Mouse (Mus musculus) midbrain, embryonic 16.5 days (tissue): Measurements from ENCODE around the gene P4ha1. TPM values are rescaled to one million over a fixed set of nuclear protein-coding genes. Genes with fewer than 3 reads are reported as not detected.
A peak's percentile ranks its signal among the peaks of the same experiment; 100 is the strongest.

Source experiments
- ATAC-seq: fragments of 200-750 bp; cut with Nextera tagmentation; 2 replicates; pipeline ENCODE4 v1.8.0; 2017; ENCODE audit warnings: moderate TSS enrichment
- H3K27ac ChIP-seq: fragments of 300-500 bp; sonication (generic); 2 replicates; pipeline ENCODE4 v1.5.1; 2014; ENCODE audit warnings: mild to moderate bottlenecking, low read length, mixed read lengths
- H3K27me3 ChIP-seq: fragments of 300-500 bp; sonication (generic); 2 replicates; pipeline ENCODE4 v1.6.1; 2014; ENCODE audit warnings: low read depth, low read length, mixed read lengths; ENCODE audit not compliant: control insufficient read depth, insufficient read depth
- H3K36me3 ChIP-seq: fragments of 300-500 bp; sonication (generic); 2 replicates; pipeline ENCODE4 v1.6.1; 2014; ENCODE audit warnings: mild to moderate bottlenecking, low read length, moderate library complexity, mixed read lengths; ENCODE audit not compliant: control insufficient read depth, insufficient read depth
- H3K4me1 ChIP-seq: fragments of 300-500 bp; sonication (generic); 2 replicates; pipeline ENCODE4 v1.6.1; 2014; ENCODE audit warnings: mild to moderate bottlenecking, low read length, mixed read lengths; ENCODE audit not compliant: control insufficient read depth, insufficient read depth
- H3K4me2 ChIP-seq: fragments of 300-500 bp; sonication (generic); 2 replicates; pipeline ENCODE4 v1.6.1; 2014; ENCODE audit warnings: mild to moderate bottlenecking, low read length, mixed read lengths
- H3K4me3 ChIP-seq: fragments of 300-500 bp; sonication (generic); 2 replicates; pipeline ENCODE4 v1.5.1; 2014; ENCODE audit warnings: low read depth, mild to moderate bottlenecking, low read length, moderate library complexity, mixed read lengths
- H3K9ac ChIP-seq: fragments of 300-500 bp; sonication (generic); 2 replicates; pipeline ENCODE4 v1.6.1; 2014; ENCODE audit warnings: low read depth, low read length, mixed read lengths
- H3K9me3 ChIP-seq: fragments of 300-500 bp; sonication (generic); replicated peaks from 2 replicates; pipeline ENCODE4 v1.6.1; 2014; ENCODE audit warnings: mild to moderate bottlenecking, low read length, mixed read lengths; ENCODE audit not compliant: control insufficient read depth, poor library complexity, severe bottlenecking
- WGBS: fragments of 180-500 bp; shearing (Covaris S2); extraction: QIAGEN DNeasy Blood & Tissue Kit; methylation state at CpG from one replicate; pipeline ENCODE4 v1.1.7; 2014; 5-methylcytosine and 5-hydroxymethylcytosine counted together
- polyA plus RNA-seq: library from polyadenylated mRNA; unstranded; fragments of >200 nt; fragmentation: Nextera tagmentation; extraction: Ambion mirVana; gene quantifications from 2 replicates; pipeline ENCODE4 v1.2.1, GENCODE M21; 2015

Gene P4ha1
- 29.7 and 32.2 TPM in 2 replicates for polyA plus RNA-seq

DNA sequence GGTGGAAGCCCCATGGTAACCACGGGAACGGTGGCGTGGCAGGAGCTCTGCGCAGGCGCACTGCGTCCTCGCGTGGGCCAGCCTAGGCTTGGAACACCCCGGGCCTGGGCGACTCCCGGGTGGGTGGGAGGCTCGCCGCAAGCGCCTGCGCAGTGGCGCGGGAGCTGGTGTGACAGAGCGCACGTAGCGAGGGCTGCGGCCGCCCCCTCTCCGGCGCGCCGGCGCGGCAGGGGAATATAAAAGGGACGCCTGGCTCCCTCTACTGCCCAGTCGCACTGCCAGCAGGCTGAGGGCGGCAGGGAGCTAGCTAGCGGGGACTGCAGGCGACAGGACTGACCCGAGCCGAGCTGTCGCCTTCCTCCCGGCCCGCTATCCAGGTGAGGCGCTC lies at the start of gene P4ha1:
P4ha1 (plus strand) TSS at position 197 of the 388 bp plus-strand sequence.
- H3K27me3 ChIP-seq: no peaks in the 10 kb centered on the region
- H3K4me2 ChIP-seq: peak within 1 kb of the TSS; percentile 72
- H3K36me3 ChIP-seq: no peaks in the 10 kb centered on the region
- WGBS: 0% methylated on average over 33 of the region's 39 CpGs
- peak within 1 kb of the TSS; percentile 78 for H3K9ac ChIP-seq
- peak; percentile 99 for ATAC-seq
- peak within 1 kb of the TSS; percentile 92 for H3K27ac ChIP-seq
- peak within 1 kb of the TSS; percentile 75 for H3K4me3 ChIP-seq
- H3K9me3 ChIP-seq: no peaks in the 10 kb centered on the region
- H3K4me1 ChIP-seq: peaks cover 17% of the 10 kb centered on the region

DNA sequence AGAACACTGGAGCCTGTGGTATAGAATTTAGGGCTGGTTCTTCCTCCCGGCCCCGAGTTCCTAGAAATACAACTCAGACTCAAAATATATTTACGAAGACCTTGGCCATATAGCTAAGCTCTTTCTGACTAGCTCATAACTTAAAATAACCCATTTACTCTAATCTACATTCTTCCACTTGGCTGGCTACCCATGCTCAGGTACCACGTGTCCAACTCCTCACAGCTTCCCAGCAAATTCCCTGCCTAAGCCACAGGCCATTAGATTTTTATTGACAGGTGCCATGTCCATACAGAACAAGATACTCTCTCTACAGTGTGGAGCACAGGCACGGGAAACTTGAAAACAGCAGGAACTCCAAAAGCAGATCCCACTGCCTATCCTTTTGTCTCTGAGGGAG lies 47.4 kb upstream of the P4ha1 start:
- ATAC-seq: no peak
- Histone ChIP-seq H3K27me3 (no peaks in the 10 kb centered on the region), H3K27ac (no peak overlapping the region), H3K4me1 (no peaks in the 10 kb centered on the region; the same call in 1 of the 2 replicates), H3K4me3 (no peak overlapping the region), H3K9ac (no peak overlapping the region), H3K4me2 (no peak overlapping the region), H3K36me3 (no peaks in the 10 kb centered on the region), H3K9me3 (no peaks in the 10 kb centered on the region)
- 84% methylated on average over 5 of the region's 5 CpGs for WGBS

GRCm38 (mm10) chr10:59277116-59277515 lies 46.0 kb upstream of the P4ha1 start:
- Histone ChIP-seq H3K27me3 (no peaks in the 10 kb centered on the region), H3K36me3 (no peaks in the 10 kb centered on the region), H3K9ac (no peak overlapping the region), H3K27ac (no peak overlapping the region), H3K9me3 (no peaks in the 10 kb centered on the region), H3K4me3 (no peak overlapping the region), H3K4me1 (no peaks in the 10 kb centered on the region; the same call in 1 of the 2 replicates), H3K4me2 (no peak overlapping the region)
- ATAC-seq: no peak
- WGBS: 76% methylated on average over 10 of the region's 10 CpGs

- Histone ChIP-seq H3K9ac (no peak overlapping the region), H3K9me3 (no peaks in the 10 kb centered on the region), H3K4me3 (no peak overlapping the region), H3K27me3 (no peaks in the 10 kb centered on the region), H3K27ac (peak overlapping the region; percentile 26; the same call in 1 of the 2 replicates), H3K4me1 (no peaks in the 10 kb centered on the region; the same call in 1 of the 2 replicates), H3K36me3 (no peaks in the 10 kb centered on the region), H3K4me2 (no peak overlapping the region)
- WGBS: 55% methylated on average over 5 of the region's 5 CpGs
- ATAC-seq: peak; percentile 89
These were observed 45.2 kb upstream of the P4ha1 start for GRCm38 (mm10) chr10:59277729-59278475.

- Histone ChIP-seq H3K27me3 (no peaks in the 10 kb centered on the region), H3K9ac (no peak overlapping the region), H3K27ac (no peak overlapping the region), H3K9me3 (no peaks in the 10 kb centered on the region), H3K4me2 (no peak overlapping the region), H3K4me1 (no peaks in the 10 kb centered on the region; the same call in 1 of the 2 replicates), H3K4me3 (no peak overlapping the region), H3K36me3 (no peaks in the 10 kb centered on the region)
- WGBS: 89% methylated on average over 3 of the region's 3 CpGs
- no peak for ATAC-seq
These were observed 39.9 kb upstream of the P4ha1 start for GRCm38 (mm10) chr10:59283164-59283563.

GRCm38 (mm10) chr10:59283749-59284148 lies 39.3 kb upstream of the P4ha1 start:
- Histone ChIP-seq H3K36me3 (no peaks in the 10 kb centered on the region), H3K27ac (no peak overlapping the region), H3K4me3 (no peak overlapping the region), H3K9me3 (no peaks in the 10 kb centered on the region), H3K4me2 (no peak overlapping the region), H3K27me3 (no peaks in the 10 kb centered on the region), H3K4me1 (no peaks in the 10 kb centered on the region), H3K9ac (no peak overlapping the region)
- 19% methylated on average over 1 of the region's 1 CpGs for WGBS
- ATAC-seq: no peak

DNA sequence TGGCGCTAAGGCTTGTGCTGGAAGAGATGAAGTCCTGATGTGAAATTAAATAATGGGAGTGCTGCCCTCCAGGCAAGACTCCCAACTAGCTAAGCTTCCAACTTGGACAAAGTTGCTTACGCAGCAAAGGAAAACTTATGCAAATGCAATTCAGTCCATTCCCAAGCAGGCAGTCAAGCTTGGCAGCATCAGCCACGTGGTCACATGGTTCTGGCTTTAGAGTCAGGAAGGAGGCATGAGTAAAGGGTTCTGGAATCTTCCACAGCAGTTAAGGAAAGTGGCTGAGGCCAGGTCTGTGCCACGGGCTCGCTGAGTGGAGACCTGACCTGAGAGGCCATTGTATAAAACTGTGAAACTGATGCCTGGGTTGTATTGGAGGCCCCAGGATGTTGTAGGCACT lies 37.6 kb upstream of the P4ha1 start:
- WGBS: 69% methylated on average over 5 of the region's 5 CpGs
- ATAC-seq: no peak
- Histone ChIP-seq H3K27me3 (peaks cover 3% of the 10 kb centered on the region; the same call in 1 of the 2 replicates), H3K27ac (no peak overlapping the region), H3K36me3 (no peaks in the 10 kb centered on the region), H3K9me3 (no peaks in the 10 kb centered on the region), H3K4me3 (no peak overlapping the region), H3K4me1 (no peaks in the 10 kb centered on the region), H3K4me2 (no peak overlapping the region), H3K9ac (no peak overlapping the region)

GRCm38 (mm10) chr10:59287251-59287650 lies 35.8 kb upstream of the P4ha1 start:
- Histone ChIP-seq H3K36me3 (no peaks in the 10 kb centered on the region), H3K4me3 (no peak overlapping the region), H3K4me1 (no peaks in the 10 kb centered on the region), H3K4me2 (no peak overlapping the region), H3K27me3 (peaks cover 3% of the 10 kb centered on the region; the same call in 1 of the 2 replicates), H3K9ac (no peak overlapping the region), H3K27ac (no peak overlapping the region), H3K9me3 (no peaks in the 10 kb centered on the region)
- 63% methylated on average over 2 of the region's 2 CpGs for WGBS
- ATAC-seq: no peak

GRCm38 (mm10) chr10:59287662-59288061 lies 35.4 kb upstream of the P4ha1 start:
- no peak for ATAC-seq
- Histone ChIP-seq H3K36me3 (no peaks in the 10 kb centered on the region), H3K27me3 (peaks cover 3% of the 10 kb centered on the region; the same call in 1 of the 2 replicates), H3K27ac (no peak overlapping the region), H3K9me3 (no peaks in the 10 kb centered on the region), H3K4me2 (no peak overlapping the region), H3K9ac (no peak overlapping the region), H3K4me3 (no peak overlapping the region), H3K4me1 (no peaks in the 10 kb centered on the region)
- 83% methylated on average over 3 of the region's 3 CpGs for WGBS
